Comparison of ENCODE assay signal across 12 mouse cellular contexts in genomic region chr12:108808465-108808864, GRCm38 (mm10).
"Had no signal": no experiment of that assay in that cellular context is flagged by ENCODE, and none has a peak within 500 bp of the region (broad histone marks: within the 10 kb centered on the region; RNA-seq: fewer than 3 reads in every experiment).

No protein-coding gene starts in this region.

- ATAC-seq: midbrain, embryonic 16.5 days had no signal

- DNase-seq: kidney, postnatal 36 days; lung, embryonic 14.5 days; lung, postnatal 10 days; lung, postnatal 4 days; thymus, postnatal 4 days had no signal

- H3K4me3 ChIP-seq: limb, embryonic 10.5 days; liver, embryonic 15.5 days; myocyte; neural tube, embryonic 15.5 days had no signal

- H3K27ac ChIP-seq: kidney, postnatal 0 days; limb, embryonic 10.5 days; liver, embryonic 15.5 days; neural tube, embryonic 15.5 days; stomach, postnatal 0 days had no signal
